Mouse (Mus musculus) monocyte, adult 5-6 weeks (primary cell): ENCODE measurements around the gene Pou3f3. TPM values are rescaled to one million over a fixed set of nuclear protein-coding genes. Genes with fewer than 3 reads are reported as not detected.

ENCODE experiments used
- ATAC-seq: fragments of 153-309, 156-312 bp; replicated peaks from 2 replicates; pipeline ENCODE4 v1.8.0; 2017; ENCODE audit warnings: mild to moderate bottlenecking; ENCODE audit not compliant: low TSS enrichment, insufficient number of reproducible peaks, severe bottlenecking, poor library complexity, low FRiP score
- total RNA-seq: library from RNA; stranded (forward); fragments of 200-1000, 200-491, 200-594 nt; gene quantifications from 3 replicates; pipeline ENCODE4 v1.2.3, GENCODE M21; 2017

Pou3f3 gene
- total RNA-seq, 1 experiment from 2014 or later: not detected

- ATAC-seq: no peak
Observed at GRCm38 (mm10) chr1:42741383-42742241, 46.0 kb downstream of the Pou3f3 start.

GRCm38 (mm10) chr1:42742242-42742560 is 46.6 kb downstream of the Pou3f3 start:
- ATAC-seq: no peak

DNA sequence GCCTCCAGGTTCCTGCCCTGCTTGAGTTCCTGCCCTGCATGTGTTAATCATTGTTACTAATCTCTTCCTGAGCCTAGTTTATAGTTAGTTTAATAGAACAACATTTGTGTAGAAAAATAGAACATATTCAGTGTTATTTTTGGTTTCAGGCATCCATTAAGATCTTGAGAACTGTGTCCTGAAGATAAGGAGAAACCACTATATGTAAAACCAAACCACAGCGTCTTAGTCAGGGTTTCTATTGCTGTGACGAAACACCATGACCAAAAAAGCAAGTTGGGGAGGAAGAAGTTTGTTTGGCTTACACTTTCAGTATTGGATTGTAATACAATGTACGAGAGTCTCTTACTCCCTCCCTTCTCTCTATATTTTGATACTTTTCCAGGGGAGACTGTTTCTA is 49.5 kb downstream of the Pou3f3 start:
- no peak for ATAC-seq

GRCm38 (mm10) chr1:42749536-42750292 is 54.1 kb downstream of the Pou3f3 start:
- no peak for ATAC-seq

Other genes starting within 250 kb of the Pou3f3 start
- gene Mrps9, start 155.5 kb downstream of the Pou3f3 start, total RNA-seq: 46.3 to 66.8 TPM (median 50.0 TPM) in 3 replicates